Mouse (Mus musculus): ENCODE measurements around the gene Auts2.

- TF ChIP-seq SMC3 (IDR thresholded peaks at IDR 0.05; ENCODE audit: low read depth, low read length) (no peak), KAT2A (IDR thresholded peaks at IDR 0.05; ENCODE audit: insufficient replicate concordance, low read length) (no peak), CTCF (conservative IDR thresholded peaks at IDR 0.05 in 1 of 2, IDR thresholded peaks at IDR 0.05 in 1 of 2; ENCODE audit: low read depth in 2 of 2, low read length in 2 of 2) (no peak), HCFC1 (IDR thresholded peaks at IDR 0.05; ENCODE audit: low read depth, low read length) (no peak)
Measured at GRCm38 (mm10) chr5:132268351-132268967, 274.7 kb downstream of the Auts2 start.

Data from CH12.LX (cell line).